Mouse (Mus musculus) midbrain, postnatal 0 days (tissue): ENCODE measurements around the gene F11r. TPM values are rescaled to one million over a fixed set of nuclear protein-coding genes. Genes with fewer than 3 reads are reported as not detected.
"Not testable (repeated sequence)": the region's sequence is repeated elsewhere in the genome, so short reads cannot be mapped to it uniquely, and the experiment has no call there.

ENCODE experiments used
- ATAC-seq: fragments of 200-750 bp; cut with Nextera tagmentation; 2 replicates; pipeline ENCODE4 v1.8.0; 2017; ENCODE audit warnings: moderate number of reproducible peaks, mild to moderate bottlenecking, moderate TSS enrichment, moderate library complexity; ENCODE audit not compliant: low FRiP score
- DNase-seq: peaks from one replicate; pipeline ENCODE4 v3.0.0-alpha.2; 2015; ENCODE audit warnings: low spot score
- H3K27ac ChIP-seq: fragments of 300-500 bp; sonication (generic); 2 replicates; pipeline ENCODE4 v1.5.1; 2014; ENCODE audit warnings: low read depth, mild to moderate bottlenecking, low read length, mixed read lengths
- H3K27me3 ChIP-seq: fragments of 300-500 bp; sonication (generic); 2 replicates; pipeline ENCODE4 v1.6.1; 2014; ENCODE audit warnings: low read length, control low read depth, mixed read lengths; ENCODE audit not compliant: insufficient read depth
- H3K36me3 ChIP-seq: fragments of 300-500 bp; sonication (generic); 2 replicates; pipeline ENCODE4 v1.6.1; 2014; ENCODE audit warnings: low read length, control low read depth, mixed read lengths; ENCODE audit not compliant: insufficient read depth
- H3K4me1 ChIP-seq: fragments of 300-500 bp; sonication (generic); 2 replicates; pipeline ENCODE4 v1.6.1; 2014; ENCODE audit warnings: mild to moderate bottlenecking, control low read depth, antibody characterized with exemption, low read length, mixed read lengths; ENCODE audit not compliant: insufficient read depth
- H3K4me2 ChIP-seq: fragments of 300-500 bp; sonication (generic); 2 replicates; pipeline ENCODE4 v1.6.1; 2014; ENCODE audit warnings: low read depth, mild to moderate bottlenecking, low read length, mixed read lengths; ENCODE audit not compliant: poor library complexity, severe bottlenecking
- H3K4me3 ChIP-seq: fragments of 300-500 bp; sonication (generic); 2 replicates; pipeline ENCODE4 v1.5.1; 2014; ENCODE audit warnings: low read depth, mild to moderate bottlenecking, low read length, moderate library complexity
- H3K9ac ChIP-seq: fragments of 300-500 bp; sonication (generic); replicated peaks from 2 replicates; pipeline ENCODE4 v1.6.1; 2014; ENCODE audit warnings: mild to moderate bottlenecking, low read length, moderate library complexity, mixed read lengths; ENCODE audit not compliant: poor library complexity, severe bottlenecking
- H3K9me3 ChIP-seq: fragments of 300-500 bp; sonication (generic); 2 replicates; pipeline ENCODE4 v1.6.1; 2016; ENCODE audit warnings: low read length, control low read depth
- CTCF ChIP-seq: IDR thresholded peaks from 2 replicates; pipeline ENCODE4 v1.5.1; 2016; ENCODE audit warnings: antibody characterized with exemption, mild to moderate bottlenecking
- WGBS: fragments of 180-500 bp; shearing (Covaris S2); extraction: QIAGEN DNeasy Blood & Tissue Kit; methylation state at CpG from one replicate; pipeline ENCODE4 v1.1.7; 2014; 5-methylcytosine and 5-hydroxymethylcytosine counted together
- polyA plus RNA-seq: library from polyadenylated mRNA; unstranded; fragments of >200 nt; fragmentation: Nextera tagmentation; extraction: Ambion mirVana; gene quantifications from 2 replicates; pipeline ENCODE4 v1.2.1, GENCODE M21; 2015
- total RNA-seq: library from RNA; depleted of rRNA; stranded (reverse); fragments of >200 nt; gene quantifications from 2 replicates; pipeline ENCODE4 v1.2.3, GENCODE M21; 2014

The F11r gene
- total and polyA plus RNA-seq, 2 experiments from 2014 or later = 8.9 to 9.2 TPM

DNA sequence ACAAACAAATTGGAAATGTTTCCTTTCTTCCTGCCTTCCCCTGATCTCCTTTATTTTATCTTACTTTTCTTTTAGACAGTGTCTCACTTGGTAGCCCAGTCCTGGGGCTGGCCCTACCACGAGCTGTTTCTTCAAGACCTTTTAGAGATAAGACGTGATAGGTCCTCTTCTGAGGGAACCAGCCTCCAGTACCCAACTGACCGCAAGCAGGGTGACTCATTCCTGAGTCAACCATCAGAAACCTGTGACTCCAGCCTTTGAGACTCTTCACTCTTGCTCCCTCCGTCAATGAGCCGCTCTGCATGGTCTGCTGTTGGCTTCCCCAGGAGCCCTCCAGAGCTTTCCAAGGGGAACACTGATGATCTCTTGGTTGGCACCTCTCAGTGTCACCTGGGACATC, 33.6 kb downstream of the F11r start:
- no peak for TF ChIP-seq CTCF
- Histone ChIP-seq H3K4me2 (no peak overlapping the region), H3K9ac (no peak overlapping the region), H3K27ac (no peak overlapping the region), H3K27me3 (no peaks in the 10 kb centered on the region), H3K4me1 (no peaks in the 10 kb centered on the region), H3K9me3 (no peaks in the 10 kb centered on the region), H3K4me3 (no peak overlapping the region), H3K36me3 (no peaks in the 10 kb centered on the region)
- DNase-seq (no peak), ATAC-seq (no peak)
- 96% methylated on average over 5 of the region's 5 CpGs for WGBS

DNA sequence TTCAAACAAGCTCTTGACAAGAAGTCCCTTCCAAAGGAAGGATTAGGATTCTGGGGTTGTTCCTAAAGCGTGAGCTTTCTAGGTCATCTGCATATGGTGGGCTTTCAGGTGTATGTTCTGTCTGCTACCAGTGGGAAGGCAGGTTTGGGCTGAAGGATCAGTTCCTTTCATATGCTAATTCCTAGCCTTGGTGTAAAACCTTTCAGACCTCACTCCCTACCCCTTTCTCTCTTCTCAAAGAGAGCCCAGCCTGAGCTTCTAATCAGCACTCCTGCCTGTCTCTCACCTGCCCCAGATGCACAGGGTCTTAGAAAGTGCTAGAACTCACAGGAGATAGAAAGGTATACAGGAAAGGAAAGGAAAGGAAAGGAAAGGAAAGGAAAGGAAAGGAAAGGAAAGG, 34.1 kb downstream of the F11r start:
- ATAC-seq (no peak), DNase-seq (no peak)
- 56% methylated on average over 1 of the region's 1 CpGs for WGBS
- H3K27me3 ChIP-seq = no peaks in the 10 kb centered on the region
- H3K4me2 ChIP-seq = no peak overlapping the region
- H3K9ac ChIP-seq = no peak overlapping the region
- no peak overlapping the region for H3K27ac ChIP-seq
- H3K4me1 ChIP-seq = no peaks in the 10 kb centered on the region
- TF ChIP-seq CTCF = no peak
- H3K36me3 ChIP-seq = no peaks in the 10 kb centered on the region
- H3K4me3 ChIP-seq = no peak overlapping the region
- H3K9me3 ChIP-seq = no peaks in the 10 kb centered on the region

DNA sequence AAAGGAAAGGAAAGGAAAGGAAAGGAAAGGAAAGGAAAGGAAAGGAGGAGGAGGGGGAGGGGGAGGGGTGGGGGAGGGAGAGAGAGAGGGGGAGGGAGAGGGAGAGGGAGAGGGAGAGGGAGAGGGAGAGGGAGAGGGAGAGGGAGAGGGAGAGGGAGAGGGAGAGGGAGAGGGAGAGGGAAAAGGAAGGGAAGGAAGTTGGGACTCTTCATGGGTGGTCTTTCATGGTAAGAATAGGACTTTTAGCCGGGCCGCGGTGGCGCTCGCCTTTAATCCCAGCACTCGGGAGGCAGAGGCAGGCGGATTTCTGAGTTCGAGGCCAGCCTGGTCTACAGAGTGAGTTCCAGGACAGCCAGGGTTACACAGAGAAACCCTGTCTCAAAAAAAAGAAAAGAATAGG, 34.6 kb downstream of the F11r start:
- H3K9ac ChIP-seq, H3K4me2 ChIP-seq, H3K4me3 ChIP-seq, H3K4me1 ChIP-seq, H3K27me3 ChIP-seq, H3K36me3 ChIP-seq, ATAC-seq, H3K27ac ChIP-seq, H3K9me3 ChIP-seq, DNase-seq: not testable (repeated sequence)
- 87% methylated on average over 6 of the region's 8 CpGs for WGBS

DNA sequence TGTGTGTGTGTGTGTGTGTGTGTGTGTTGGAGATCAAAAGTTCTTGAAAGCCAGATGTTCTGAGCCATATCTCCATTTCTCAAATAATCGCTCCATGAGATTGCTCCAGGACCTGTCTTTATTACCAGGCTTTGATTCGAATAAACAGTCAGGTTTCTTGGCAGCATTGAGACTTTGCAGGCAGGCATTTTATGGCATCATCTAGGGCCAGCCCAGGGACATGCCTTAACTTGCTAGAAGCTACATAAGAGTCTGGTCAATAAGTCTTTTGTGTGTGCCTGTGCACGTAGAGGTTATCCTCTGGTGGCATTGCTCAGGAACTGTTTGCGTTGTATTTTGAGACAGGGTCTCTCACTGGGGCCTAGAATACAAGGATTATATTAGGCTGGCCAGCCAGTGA, 36.2 kb downstream of the F11r start:
- 74% methylated on average over 4 of the region's 4 CpGs for WGBS
- H3K27ac ChIP-seq = no peak overlapping the region
- no peaks in the 10 kb centered on the region for H3K36me3 ChIP-seq
- H3K4me2 ChIP-seq = no peak overlapping the region
- no peak overlapping the region for H3K9ac ChIP-seq
- ATAC-seq (no peak), DNase-seq (no peak)
- no peaks in the 10 kb centered on the region for H3K4me1 ChIP-seq
- no peaks in the 10 kb centered on the region for H3K27me3 ChIP-seq
- H3K4me3 ChIP-seq = no peak overlapping the region
- no peak for TF ChIP-seq CTCF
- no peaks in the 10 kb centered on the region for H3K9me3 ChIP-seq

DNA sequence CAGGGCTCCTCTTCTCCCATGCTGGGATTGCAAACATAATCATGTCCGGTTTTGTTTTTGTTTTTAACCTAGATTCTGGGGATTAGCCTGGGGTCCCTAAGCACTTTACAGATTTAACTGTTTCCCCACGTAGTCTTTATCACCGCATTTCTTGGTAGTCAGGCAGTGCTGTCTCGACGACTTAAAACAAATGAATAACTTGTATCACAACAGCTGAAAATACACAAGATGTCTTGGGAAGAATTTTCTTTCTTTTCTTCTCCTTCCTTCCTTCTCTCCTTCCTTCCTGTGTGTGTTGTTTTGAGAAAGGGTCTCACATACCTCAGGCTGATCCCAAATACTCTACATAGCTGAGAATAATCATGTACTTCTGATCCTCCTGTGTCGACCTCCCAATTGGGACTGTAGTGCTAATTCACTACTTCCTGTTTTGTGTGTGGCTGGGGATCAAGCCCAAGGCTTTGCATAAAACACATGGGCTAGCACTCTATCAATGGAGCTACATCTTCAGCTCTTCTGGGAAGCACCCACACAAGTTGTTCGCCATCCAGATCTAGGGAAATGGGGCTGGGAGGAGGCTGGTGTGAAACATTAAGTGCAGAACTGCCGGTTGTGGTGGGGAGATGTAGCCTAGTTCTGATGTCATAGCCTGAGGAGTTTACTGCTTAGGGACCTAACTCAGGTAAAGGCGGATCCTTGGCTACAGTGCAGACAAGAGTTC, 36.7 kb downstream of the F11r start:
- H3K27ac ChIP-seq = no peak overlapping the region
- ATAC-seq = no peak
- TF ChIP-seq CTCF = no peak
- H3K4me1 ChIP-seq = no peaks in the 10 kb centered on the region
- H3K36me3 ChIP-seq = no peaks in the 10 kb centered on the region
- no peak overlapping the region for H3K4me2 ChIP-seq
- no peaks in the 10 kb centered on the region for H3K27me3 ChIP-seq
- no peak overlapping the region for H3K4me3 ChIP-seq
- H3K9ac ChIP-seq = no peak overlapping the region
- no peaks in the 10 kb centered on the region for H3K9me3 ChIP-seq
- DNase-seq = no peak
- 77% methylated on average over 9 of the region's 9 CpGs for WGBS

DNA sequence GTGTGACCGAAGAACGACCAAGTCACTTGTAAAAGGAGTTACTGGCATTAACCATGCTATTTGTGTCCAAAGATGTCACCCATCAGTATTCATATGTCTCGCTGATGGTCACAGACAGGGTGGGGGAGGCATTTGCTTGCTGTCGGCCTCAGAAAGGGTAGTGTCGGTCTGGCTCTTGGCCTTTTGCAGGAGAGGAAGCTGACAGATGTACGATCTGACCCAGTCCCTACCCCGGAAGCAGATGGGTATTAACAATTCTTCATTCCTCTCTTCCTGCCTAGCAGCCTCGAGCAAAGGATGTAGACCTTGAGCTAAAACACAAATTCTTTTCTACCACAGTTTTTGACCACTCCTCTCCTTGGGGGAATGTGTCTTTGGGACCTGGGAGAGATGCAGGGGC, 39.8 kb downstream of the F11r start:
- no peaks in the 10 kb centered on the region for H3K4me1 ChIP-seq
- ATAC-seq = no peak
- H3K36me3 ChIP-seq = no peaks in the 10 kb centered on the region
- H3K4me3 ChIP-seq = no peak overlapping the region
- no peaks in the 10 kb centered on the region for H3K9me3 ChIP-seq
- TF ChIP-seq CTCF = no peak
- 81% methylated on average over 8 of the region's 8 CpGs for WGBS
- no peak overlapping the region for H3K27ac ChIP-seq
- DNase-seq = no peak
- no peaks in the 10 kb centered on the region for H3K27me3 ChIP-seq
- H3K9ac ChIP-seq = no peak overlapping the region
- H3K4me2 ChIP-seq = no peak overlapping the region
